Mouse (Mus musculus): ENCODE results near the gene Lrp8. TPM values are rescaled to one million over a fixed set of nuclear protein-coding genes. Genes with fewer than 3 reads are reported as not detected.

Gene Lrp8
- total and polyA plus RNA-seq, 3 experiments: 0.68 to 1.1 (median 1.0) TPM

GRCm38 (mm10) chr4:107765196-107765813 is 36.8 kb upstream of the Lrp8 start:
- no peak overlapping the region for H3K9ac ChIP-seq (ENCODE audit: low read depth, low read length)
- no peaks in the 10 kb centered on the region for H3K36me3 ChIP-seq (ENCODE audit: control insufficient read depth, insufficient read depth, low read length)
- H3K27me3 ChIP-seq (ENCODE audit: control insufficient read depth, insufficient read depth, low read length): no peaks in the 10 kb centered on the region
- no peak overlapping the region for H3K4me3 ChIP-seq
- 69% methylated on average over 9 of the region's 9 CpGs for WGBS
- no peaks in the 10 kb centered on the region for H3K79me2 ChIP-seq (replicated peaks; ENCODE audit: control insufficient read depth, insufficient read depth, low read length)
- intact Hi-C loops (cut with DNase I): no loop called here
- no peak for TF ChIP-seq CTCF (IDR thresholded peaks at IDR 0.05)
- TF ChIP-seq EP300 (IDR thresholded peaks at IDR 0.05; ENCODE audit: insufficient read depth, low read depth, low read length): no peak
- no peak for TF ChIP-seq POLR2A (IDR thresholded peaks at IDR 0.05; ENCODE audit: insufficient read depth, low read depth, low read length)
- H3K4me1 ChIP-seq (ENCODE audit: control insufficient read depth, insufficient read depth, low read length): no peaks in the 10 kb centered on the region
- no peak overlapping the region for H3K27ac ChIP-seq
- DNase-seq: no peak

- 83% methylated on average over 5 of the region's 5 CpGs for WGBS
- intact Hi-C loops (cut with DNase I): no loop called here
These were observed 35.9 kb upstream of the Lrp8 start for GRCm38 (mm10) chr4:107766182-107766581.

DNA sequence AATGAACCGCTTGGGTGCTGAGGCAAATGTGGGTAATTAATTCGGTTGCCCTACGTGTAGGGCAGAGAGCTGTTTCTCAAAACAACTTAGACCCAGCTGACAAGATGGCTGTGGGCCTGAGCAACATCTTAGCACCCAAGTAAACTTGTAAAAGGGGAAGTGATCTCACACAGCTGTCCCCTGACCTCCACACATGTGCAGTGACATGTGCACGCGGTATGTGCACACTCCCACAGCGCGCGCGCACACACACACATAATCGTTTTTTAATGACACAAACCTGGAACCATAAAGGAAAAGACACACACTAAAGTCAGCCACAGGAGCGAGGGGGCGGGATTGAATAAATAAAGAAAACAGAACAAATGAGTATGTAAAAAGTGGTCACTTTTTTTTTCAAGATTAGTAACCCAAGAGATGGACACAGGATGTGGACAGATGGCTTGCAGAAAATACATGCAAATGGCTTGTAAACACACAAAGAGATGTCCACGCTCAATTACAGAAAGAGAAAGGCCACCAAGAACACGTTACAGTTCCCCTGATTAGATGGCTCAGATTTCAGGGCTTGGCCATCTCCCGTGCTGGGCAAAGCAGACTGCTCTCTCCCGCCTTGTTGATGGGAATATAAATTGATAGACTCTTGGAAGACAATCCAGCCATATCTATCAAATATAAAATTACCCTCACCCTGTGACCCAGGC is 29.8 kb upstream of the Lrp8 start:
- 84% methylated on average over 16 of the region's 16 CpGs for WGBS
- DNase-seq: no peak
- intact Hi-C loops (cut with DNase I): no loop called here
- no peaks in the 10 kb centered on the region for H3K27me3 ChIP-seq (ENCODE audit: control insufficient read depth, insufficient read depth, low read length)
- H3K79me2 ChIP-seq (replicated peaks; ENCODE audit: control insufficient read depth, insufficient read depth, low read length): no peaks in the 10 kb centered on the region
- no peaks in the 10 kb centered on the region for H3K36me3 ChIP-seq (ENCODE audit: control insufficient read depth, insufficient read depth, low read length)
- TF ChIP-seq EP300 (IDR thresholded peaks at IDR 0.05; ENCODE audit: insufficient read depth, low read depth, low read length) (no peak), POLR2A (IDR thresholded peaks at IDR 0.05; ENCODE audit: insufficient read depth, low read depth, low read length) (no peak), CTCF (IDR thresholded peaks at IDR 0.05) (no peak)
- no peaks in the 10 kb centered on the region for H3K4me1 ChIP-seq (ENCODE audit: control insufficient read depth, insufficient read depth, low read length)
- H3K9ac ChIP-seq (ENCODE audit: low read depth, low read length): no peak overlapping the region
- no peak overlapping the region for H3K27ac ChIP-seq
- H3K4me3 ChIP-seq: no peak overlapping the region

More at GRCm38 (mm10) chr4:107766182-107766581, 35.9 kb upstream of the Lrp8 start:
- no peak for TF ChIP-seq POLR2A (IDR thresholded peaks at IDR 0.05; ENCODE audit: insufficient read depth, low read depth, low read length)
- H3K4me1 ChIP-seq (ENCODE audit: control insufficient read depth, insufficient read depth, low read length): no peaks in the 10 kb centered on the region
- H3K4me3 ChIP-seq: no peak overlapping the region
- H3K79me2 ChIP-seq (replicated peaks; ENCODE audit: control insufficient read depth, insufficient read depth, low read length): no peaks in the 10 kb centered on the region
- no peak for DNase-seq
- no peak overlapping the region for H3K9ac ChIP-seq (ENCODE audit: low read depth, low read length)
- no peaks in the 10 kb centered on the region for H3K27me3 ChIP-seq (ENCODE audit: control insufficient read depth, insufficient read depth, low read length)
- no peak overlapping the region for H3K27ac ChIP-seq
- H3K36me3 ChIP-seq (ENCODE audit: control insufficient read depth, insufficient read depth, low read length): no peaks in the 10 kb centered on the region

GRCm38 (mm10) chr4:107774868-107775267 is 27.2 kb upstream of the Lrp8 start:
- Histone ChIP-seq H3K9ac (ENCODE audit: low read depth, low read length) (no peak overlapping the region), H3K79me2 (replicated peaks; ENCODE audit: control insufficient read depth, insufficient read depth, low read length) (no peaks in the 10 kb centered on the region), H3K4me1 (ENCODE audit: control insufficient read depth, insufficient read depth, low read length) (no peaks in the 10 kb centered on the region), H3K36me3 (ENCODE audit: control insufficient read depth, insufficient read depth, low read length) (no peaks in the 10 kb centered on the region), H3K27me3 (ENCODE audit: control insufficient read depth, insufficient read depth, low read length) (no peaks in the 10 kb centered on the region), H3K4me3 (no peak overlapping the region), H3K27ac (no peak overlapping the region)
- intact Hi-C loops (cut with DNase I): no loop called here
- no peak for DNase-seq
- WGBS: 31% methylated on average over 2 of the region's 2 CpGs
- TF ChIP-seq EP300 (IDR thresholded peaks at IDR 0.05; ENCODE audit: insufficient read depth, low read depth, low read length) (no peak), CTCF (IDR thresholded peaks at IDR 0.05) (no peak), POLR2A (IDR thresholded peaks at IDR 0.05; ENCODE audit: insufficient read depth, low read depth, low read length) (no peak)

GRCm38 (mm10) chr4:107775672-107776071 is 26.4 kb upstream of the Lrp8 start:
- H3K36me3 ChIP-seq (ENCODE audit: control insufficient read depth, insufficient read depth, low read length): no peaks in the 10 kb centered on the region
- no peaks in the 10 kb centered on the region for H3K4me1 ChIP-seq (ENCODE audit: control insufficient read depth, insufficient read depth, low read length)
- no peaks in the 10 kb centered on the region for H3K79me2 ChIP-seq (replicated peaks; ENCODE audit: control insufficient read depth, insufficient read depth, low read length)
- TF ChIP-seq EP300 (IDR thresholded peaks at IDR 0.05; ENCODE audit: insufficient read depth, low read depth, low read length): no peak
- no peak for TF ChIP-seq CTCF (IDR thresholded peaks at IDR 0.05)
- TF ChIP-seq POLR2A (IDR thresholded peaks at IDR 0.05; ENCODE audit: insufficient read depth, low read depth, low read length): no peak
- 74% methylated on average over 7 of the region's 7 CpGs for whole genome bisulfite sequencing
- DNase-seq: no peak
- no peak overlapping the region for H3K4me3 ChIP-seq
- H3K9ac ChIP-seq (ENCODE audit: low read depth, low read length): no peak overlapping the region
- intact Hi-C loops (cut with DNase I): no loop called here
- H3K27ac ChIP-seq: no peak overlapping the region
- H3K27me3 ChIP-seq (ENCODE audit: control insufficient read depth, insufficient read depth, low read length): no peaks in the 10 kb centered on the region

DNA sequence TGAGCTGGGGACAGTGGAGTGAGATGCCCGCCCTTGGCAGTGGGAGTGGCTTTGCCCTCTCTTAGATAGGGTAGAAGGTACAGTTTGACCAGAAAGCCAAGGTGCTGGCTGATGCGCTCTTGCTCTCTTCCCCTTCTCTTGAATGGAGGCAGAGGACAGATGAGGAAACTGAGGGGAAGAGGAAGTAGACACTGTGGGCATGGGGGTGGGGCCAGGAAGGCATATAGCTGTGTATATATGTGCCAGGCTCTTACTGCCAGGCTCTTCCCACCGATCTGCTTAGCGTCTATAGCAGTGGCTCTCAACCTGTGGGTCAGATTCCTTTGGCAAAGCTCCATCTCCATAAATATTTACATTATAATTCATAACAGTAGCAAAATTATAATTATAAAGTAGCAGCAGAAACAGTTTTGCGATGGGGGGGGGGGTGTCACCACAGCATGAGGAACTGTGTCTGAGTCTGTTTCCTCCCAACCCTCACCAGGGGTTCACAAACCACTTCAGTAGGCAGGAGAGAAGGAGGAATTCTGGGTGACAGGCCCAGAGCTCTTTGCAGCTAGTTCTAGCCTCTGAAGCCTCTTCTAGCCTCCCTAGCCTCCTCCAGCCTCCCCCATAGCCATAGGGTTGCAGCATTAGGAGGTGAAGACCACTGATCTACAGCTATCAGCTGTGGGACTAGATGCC is 24.9 kb upstream of the Lrp8 start:
- 86% methylated on average over 5 of the region's 5 CpGs for WGBS
- Histone ChIP-seq H3K27me3 (ENCODE audit: control insufficient read depth, insufficient read depth, low read length) (no peaks in the 10 kb centered on the region), H3K4me1 (ENCODE audit: control insufficient read depth, insufficient read depth, low read length) (no peaks in the 10 kb centered on the region), H3K27ac (no peak overlapping the region), H3K79me2 (replicated peaks; ENCODE audit: control insufficient read depth, insufficient read depth, low read length) (no peaks in the 10 kb centered on the region), H3K4me3 (no peak overlapping the region), H3K9ac (ENCODE audit: low read depth, low read length) (no peak overlapping the region), H3K36me3 (ENCODE audit: control insufficient read depth, insufficient read depth, low read length) (no peaks in the 10 kb centered on the region)
- intact Hi-C loops (cut with DNase I): no loop called here
- peak in 1 of 2 experiments; percentile 23 for DNase-seq
- TF ChIP-seq CTCF (IDR thresholded peaks at IDR 0.05): no peak
